Mouse (Mus musculus) stomach, postnatal 0 days (tissue): ENCODE measurements at regions not wholly inside any gene's neighbourhood (a gene's known extent, or its start where the extent isn't known, plus 50 kb on each side); places are given as distances from the start of the nearest gene placed in this dataset.

Experiments used
- ATAC-seq: fragments of 200-750 bp; cut with Nextera tagmentation; 2 replicates; pipeline ENCODE4 v1.8.0; 2017; ENCODE audit not compliant: low FRiP score, low TSS enrichment
- DNase-seq: peaks from one replicate; pipeline ENCODE4 v3.0.0-alpha.2; 2016; ENCODE audit warnings: low spot score
- H3K27ac ChIP-seq: fragments of 300-500 bp; sonication (generic); replicated peaks from 2 replicates; pipeline ENCODE4 v1.5.1; 2014; ENCODE audit warnings: mild to moderate bottlenecking, control low read depth
- H3K27me3 ChIP-seq: fragments of 300-500 bp; sonication (generic); 2 replicates; pipeline ENCODE4 v1.6.1; 2014; ENCODE audit warnings: low read length; ENCODE audit not compliant: control insufficient read depth, insufficient read depth
- H3K36me3 ChIP-seq: fragments of 300-500 bp; sonication (generic); 2 replicates; pipeline ENCODE4 v1.6.1; 2014; ENCODE audit warnings: low read length, mixed read lengths; ENCODE audit not compliant: control insufficient read depth, insufficient read depth
- H3K4me1 ChIP-seq: fragments of 300-500 bp; sonication (generic); replicated peaks from 2 replicates; pipeline ENCODE4 v1.6.1; 2014; ENCODE audit warnings: antibody characterized with exemption; ENCODE audit not compliant: control insufficient read depth, insufficient read depth
- H3K4me2 ChIP-seq: fragments of 300-500 bp; sonication (generic); replicated peaks from 2 replicates; pipeline ENCODE4 v1.6.1; 2014; ENCODE audit warnings: low read depth, mild to moderate bottlenecking, control low read depth, moderate library complexity
- H3K4me3 ChIP-seq: fragments of 300-500 bp; sonication (generic); 2 replicates; pipeline ENCODE4 v1.5.1; 2014; ENCODE audit warnings: low read depth, low read length, control low read depth
- H3K9ac ChIP-seq: fragments of 300-500 bp; sonication (generic); 2 replicates; pipeline ENCODE4 v1.6.1; 2014; ENCODE audit warnings: mild to moderate bottlenecking, low read length, control low read depth, mixed read lengths
- H3K9me3 ChIP-seq: fragments of 300-500 bp; sonication (generic); 2 replicates; pipeline ENCODE4 v1.6.1; 2016; ENCODE audit warnings: low read length; ENCODE audit not compliant: control insufficient read depth
- CTCF ChIP-seq: IDR thresholded peaks from 2 replicates; pipeline ENCODE4 v1.5.1; 2016; ENCODE audit warnings: antibody characterized with exemption, low read depth, mild to moderate bottlenecking, moderate library complexity
- EP300 ChIP-seq: optimal IDR thresholded peaks from 2 replicates; pipeline ENCODE3; 2016; ENCODE audit warnings: antibody characterized with exemption
- WGBS: fragments of 180-500 bp; shearing (Covaris S2); extraction: QIAGEN DNeasy Blood & Tissue Kit; methylation state at CpG from one replicate; pipeline ENCODE4 v1.1.7; 2014; 5-methylcytosine and 5-hydroxymethylcytosine counted together

- Histone ChIP-seq H3K9ac (no peak overlapping the region), H3K4me2 (no peak overlapping the region), H3K27me3 (no peaks in the 10 kb centered on the region), H3K4me1 (no peaks in the 10 kb centered on the region; the same call in none of the 2 replicates), H3K4me3 (no peak overlapping the region), H3K36me3 (no peaks in the 10 kb centered on the region), H3K27ac (no peak overlapping the region), H3K9me3 (no peaks in the 10 kb centered on the region)
- WGBS, result 92% methylated on average over 5 of the region's 5 CpGs
- TF ChIP-seq EP300 (no peak), CTCF (no peak)
- DNase-seq (no peak), ATAC-seq (no peak)
Observed at GRCm38 (mm10) chr14:25067435-25067834, 391.6 kb upstream of the Zmiz1 start.

- peak; percentile 80 for DNase-seq
- ATAC-seq, result peak; percentile 89
- Histone ChIP-seq H3K9ac (no peak overlapping the region), H3K27ac (no peak overlapping the region; the same call in 1 of the 2 replicates), H3K4me3 (no peak overlapping the region), H3K4me1 (no peaks in the 10 kb centered on the region; the same call in none of the 2 replicates), H3K4me2 (no peak overlapping the region), H3K27me3 (no peaks in the 10 kb centered on the region), H3K9me3 (no peaks in the 10 kb centered on the region), H3K36me3 (no peaks in the 10 kb centered on the region)
- WGBS, result 11% methylated on average over 8 of the region's 8 CpGs
- TF ChIP-seq CTCF, result no peak
- no peak for TF ChIP-seq EP300
Observed at GRCm38 (mm10) chr14:25068430-25068829, 390.6 kb upstream of the Zmiz1 start.

- H3K4me3 ChIP-seq, result no peak overlapping the region
- TF ChIP-seq EP300 (no peak), CTCF (no peak)
- no peak overlapping the region for H3K4me2 ChIP-seq
- H3K36me3 ChIP-seq, result no peaks in the 10 kb centered on the region
- no peak overlapping the region for H3K27ac ChIP-seq
- no peak for ATAC-seq
- H3K4me1 ChIP-seq, result no peaks in the 10 kb centered on the region; the same call in 1 of the 2 replicates
- no peak overlapping the region for H3K9ac ChIP-seq
- DNase-seq, result no peak
- H3K9me3 ChIP-seq, result no peaks in the 10 kb centered on the region
- WGBS, result 77% methylated on average over 5 of the region's 5 CpGs
- H3K27me3 ChIP-seq, result no peaks in the 10 kb centered on the region
Observed at GRCm38 (mm10) chr14:25073143-25073542, 385.8 kb upstream of the Zmiz1 start.

DNA sequence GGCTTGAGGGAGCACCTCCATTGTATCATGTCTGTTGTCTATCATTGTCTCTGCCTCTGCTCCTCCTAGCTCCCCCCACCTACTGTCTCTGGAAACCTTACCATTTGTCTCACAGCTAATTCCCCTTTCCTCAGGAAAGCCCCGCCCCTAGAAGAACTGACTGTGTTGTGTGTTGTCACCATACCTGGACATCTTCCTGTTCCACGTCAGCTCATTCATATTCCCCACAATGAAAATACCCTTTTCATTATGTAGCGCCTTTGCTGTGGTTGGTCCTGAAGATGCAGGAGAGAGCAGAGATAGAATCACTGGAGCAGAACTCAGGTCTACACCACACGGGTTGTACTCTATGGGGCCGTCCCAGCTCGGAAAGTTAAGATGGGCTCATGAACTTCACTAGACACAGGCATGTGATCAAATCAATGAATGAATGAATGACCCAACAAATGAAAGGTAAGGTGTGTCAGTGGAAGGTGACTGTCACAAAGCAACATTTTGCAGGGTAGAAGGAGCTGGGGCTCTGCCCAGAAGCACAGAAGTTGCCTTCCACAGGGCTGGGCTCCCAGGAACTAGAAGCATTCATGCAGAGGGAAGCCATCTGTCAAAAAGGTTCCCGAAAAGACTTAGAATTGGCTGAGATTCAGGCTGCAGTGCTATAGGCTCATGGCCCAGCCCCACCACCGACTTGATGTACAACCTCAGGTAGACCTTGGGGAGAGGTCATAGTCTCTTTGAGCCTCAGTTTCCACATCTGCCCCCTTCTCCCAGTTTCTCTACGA, 384.8 kb upstream of the Zmiz1 start:
- H3K27ac ChIP-seq, result no peak overlapping the region
- no peak for TF ChIP-seq EP300
- TF ChIP-seq CTCF, result no peak
- H3K4me1 ChIP-seq, result no peaks in the 10 kb centered on the region
- no peaks in the 10 kb centered on the region for H3K9me3 ChIP-seq
- H3K4me3 ChIP-seq, result no peak overlapping the region
- no peaks in the 10 kb centered on the region for H3K36me3 ChIP-seq
- WGBS, result 77% methylated on average over 9 of the region's 9 CpGs
- no peak overlapping the region for H3K9ac ChIP-seq
- DNase-seq (no peak), ATAC-seq (no peak)
- H3K4me2 ChIP-seq, result no peak overlapping the region
- no peaks in the 10 kb centered on the region for H3K27me3 ChIP-seq

GRCm38 (mm10) chr14:25074891-25075290, 384.1 kb upstream of the Zmiz1 start:
- Histone ChIP-seq H3K4me2 (no peak overlapping the region), H3K4me1 (no peaks in the 10 kb centered on the region), H3K9ac (no peak overlapping the region), H3K27ac (no peak overlapping the region), H3K27me3 (no peaks in the 10 kb centered on the region), H3K36me3 (no peaks in the 10 kb centered on the region), H3K4me3 (no peak overlapping the region), H3K9me3 (no peaks in the 10 kb centered on the region)
- ATAC-seq (no peak), DNase-seq (no peak)
- TF ChIP-seq EP300 (no peak), CTCF (no peak)
- 92% methylated on average over 5 of the region's 5 CpGs for WGBS

GRCm38 (mm10) chr14:25080431-25080830, 378.6 kb upstream of the Zmiz1 start:
- H3K27ac ChIP-seq, result no peak overlapping the region
- ATAC-seq (no peak), DNase-seq (no peak)
- H3K4me2 ChIP-seq, result no peak overlapping the region
- H3K27me3 ChIP-seq, result no peaks in the 10 kb centered on the region
- no peak overlapping the region for H3K9ac ChIP-seq
- no peaks in the 10 kb centered on the region for H3K9me3 ChIP-seq
- no peak overlapping the region for H3K4me3 ChIP-seq
- 65% methylated on average over 3 of the region's 3 CpGs for WGBS
- TF ChIP-seq CTCF, result no peak
- no peak for TF ChIP-seq EP300
- no peaks in the 10 kb centered on the region for H3K36me3 ChIP-seq
- H3K4me1 ChIP-seq, result no peaks in the 10 kb centered on the region
